Mouse (Mus musculus): ENCODE data around the gene A730049H05Rik. TPM values are rescaled to one million over a fixed set of nuclear protein-coding genes. Genes with fewer than 3 reads are reported as not detected.

The A730049H05Rik gene
- polyA plus RNA-seq, 1 experiment from 2014 or later, result 0.08 TPM

GRCm38 (mm10) chr6:92831106-92831505 is 14.8 kb downstream of the A730049H05Rik start:
- Histone ChIP-seq H3K27ac (no peak overlapping the region), H3K9me3 (replicated peaks) (no peaks in the 10 kb centered on the region), H3K4me2 (no peak overlapping the region), H3K4me3 (no peak overlapping the region), H3K9ac (no peak overlapping the region), H3K4me1 (no peaks in the 10 kb centered on the region), H3K36me3 (no peaks in the 10 kb centered on the region), H3K27me3 (replicated peaks) (no peaks in the 10 kb centered on the region)
- 74% methylated on average over 2 of the region's 2 CpGs for WGBS (ENCODE audit: insufficient replicate concordance)
- no peak for ATAC-seq

- Histone ChIP-seq H3K4me3 (no peak overlapping the region), H3K4me2 (no peak overlapping the region), H3K27ac (no peak overlapping the region), H3K27me3 (replicated peaks) (no peaks in the 10 kb centered on the region), H3K36me3 (no peaks in the 10 kb centered on the region), H3K4me1 (no peaks in the 10 kb centered on the region), H3K9me3 (replicated peaks) (no peaks in the 10 kb centered on the region), H3K9ac (no peak overlapping the region)
- 51% methylated on average over 2 of the region's 2 CpGs for WGBS (ENCODE audit: insufficient replicate concordance)
- no peak for ATAC-seq
Measured at GRCm38 (mm10) chr6:92842000-92842399, 25.7 kb downstream of the A730049H05Rik start.

GRCm38 (mm10) chr6:92843474-92843873 is 27.2 kb downstream of the A730049H05Rik start:
- Histone ChIP-seq H3K9ac (no peak overlapping the region), H3K4me2 (no peak overlapping the region), H3K9me3 (replicated peaks) (no peaks in the 10 kb centered on the region), H3K27me3 (replicated peaks) (no peaks in the 10 kb centered on the region), H3K36me3 (no peaks in the 10 kb centered on the region), H3K4me1 (no peaks in the 10 kb centered on the region), H3K4me3 (no peak overlapping the region), H3K27ac (no peak overlapping the region)
- ATAC-seq, result no peak
- WGBS (ENCODE audit: insufficient replicate concordance), result 67% methylated on average over 2 of the region's 2 CpGs

DNA sequence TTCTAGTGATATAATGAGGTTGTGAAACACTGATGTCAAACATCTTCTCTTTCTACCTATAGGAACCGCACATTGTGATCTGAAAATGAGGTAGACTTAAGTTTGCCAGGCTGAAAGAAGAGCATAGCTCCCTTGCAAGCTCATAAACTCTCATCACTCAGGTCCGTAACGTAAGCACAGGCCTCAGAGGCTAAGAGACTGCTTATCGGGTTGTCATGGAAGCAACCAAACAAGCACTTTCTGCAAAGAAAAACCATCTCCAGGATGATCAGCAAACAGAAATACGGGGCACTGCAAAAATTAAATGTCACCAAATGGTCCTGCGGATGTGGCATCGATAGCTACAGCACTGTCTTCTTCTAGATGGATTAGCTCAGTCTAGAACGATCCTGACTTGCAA is 29.6 kb downstream of the A730049H05Rik start:
- H3K9ac ChIP-seq, result no peak overlapping the region
- H3K4me1 ChIP-seq, result no peaks in the 10 kb centered on the region
- 73% methylated on average over 8 of the region's 8 CpGs for WGBS (ENCODE audit: insufficient replicate concordance)
- no peak overlapping the region for H3K4me3 ChIP-seq
- H3K36me3 ChIP-seq, result 0 out of 2 replicates have a peak, but pooled peaks cover 2% of the 10 kb centered on the region
- no peak overlapping the region for H3K4me2 ChIP-seq
- H3K27me3 ChIP-seq (replicated peaks), result no peaks in the 10 kb centered on the region
- no peaks in the 10 kb centered on the region for H3K9me3 ChIP-seq (replicated peaks)
- H3K27ac ChIP-seq, result no peak overlapping the region
- no peak for ATAC-seq

- 52% methylated on average over 4 of the region's 4 CpGs for WGBS (ENCODE audit: insufficient replicate concordance)
- H3K36me3 ChIP-seq, result 0 out of 2 replicates have a peak, but pooled peaks cover 2% of the 10 kb centered on the region
- H3K9me3 ChIP-seq (replicated peaks), result no peaks in the 10 kb centered on the region
- H3K27ac ChIP-seq, result no peak overlapping the region
- no peaks in the 10 kb centered on the region for H3K27me3 ChIP-seq (replicated peaks)
- H3K4me2 ChIP-seq, result no peak overlapping the region
- no peak for ATAC-seq
- no peak overlapping the region for H3K4me3 ChIP-seq
- no peak overlapping the region for H3K9ac ChIP-seq
- no peaks in the 10 kb centered on the region for H3K4me1 ChIP-seq
Measured at GRCm38 (mm10) chr6:92846614-92847013, 30.3 kb downstream of the A730049H05Rik start.

- no peak overlapping the region for H3K27ac ChIP-seq
- no peaks in the 10 kb centered on the region for H3K9me3 ChIP-seq (replicated peaks)
- ATAC-seq, result no peak
- no peak overlapping the region for H3K9ac ChIP-seq
- H3K4me3 ChIP-seq, result no peak overlapping the region
- H3K4me1 ChIP-seq, result no peaks in the 10 kb centered on the region
- no peaks in the 10 kb centered on the region; the same call in 1 of the 2 replicates for H3K27me3 ChIP-seq (replicated peaks)
- H3K4me2 ChIP-seq, result no peak overlapping the region
- WGBS (ENCODE audit: insufficient replicate concordance), result 78% methylated on average over 9 of the region's 9 CpGs
- 0 out of 2 replicates have a peak, but pooled peaks cover 2% of the 10 kb centered on the region for H3K36me3 ChIP-seq
Measured at GRCm38 (mm10) chr6:92849208-92849607, 32.9 kb downstream of the A730049H05Rik start.

GRCm38 (mm10) chr6:92850250-92850649 is 34.0 kb downstream of the A730049H05Rik start:
- Histone ChIP-seq H3K4me2 (no peak overlapping the region), H3K36me3 (0 out of 2 replicates have a peak, but pooled peaks cover 2% of the 10 kb centered on the region), H3K27me3 (replicated peaks) (no peaks in the 10 kb centered on the region; the same call in 1 of the 2 replicates), H3K4me1 (no peaks in the 10 kb centered on the region), H3K9me3 (replicated peaks) (no peaks in the 10 kb centered on the region), H3K27ac (no peak overlapping the region), H3K4me3 (no peak overlapping the region), H3K9ac (no peak overlapping the region)
- 61% methylated on average over 5 of the region's 5 CpGs for WGBS (ENCODE audit: insufficient replicate concordance)
- ATAC-seq, result no peak

DNA sequence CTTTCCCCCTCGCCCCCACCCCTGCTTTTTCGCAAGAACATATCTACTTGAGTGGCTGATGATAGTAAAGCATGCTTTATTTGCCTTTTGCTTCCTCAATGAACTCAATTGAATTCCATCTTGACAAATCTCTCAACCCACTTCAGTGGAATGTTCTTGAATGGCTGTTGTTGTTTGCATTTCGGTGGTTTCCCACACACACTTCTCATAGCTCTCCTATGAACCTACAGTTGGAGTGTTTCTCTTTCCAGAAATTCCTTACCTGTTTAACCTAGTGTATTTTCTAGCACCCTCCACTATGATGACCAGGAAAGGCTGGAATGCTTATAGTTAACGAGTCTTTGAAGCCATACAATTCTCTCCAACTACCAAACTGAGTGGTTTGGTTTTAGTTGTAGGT is 38.6 kb downstream of the A730049H05Rik start:
- ATAC-seq, result no peak
- no peak overlapping the region for H3K4me3 ChIP-seq
- H3K9ac ChIP-seq, result no peak overlapping the region
- no peak overlapping the region for H3K27ac ChIP-seq
- no peaks in the 10 kb centered on the region for H3K9me3 ChIP-seq (replicated peaks)
- WGBS (ENCODE audit: insufficient replicate concordance), result 63% methylated on average over 4 of the region's 4 CpGs
- H3K4me2 ChIP-seq, result no peak overlapping the region
- no peaks in the 10 kb centered on the region for H3K36me3 ChIP-seq
- H3K4me1 ChIP-seq, result no peaks in the 10 kb centered on the region
- no peaks in the 10 kb centered on the region; the same call in 1 of the 2 replicates for H3K27me3 ChIP-seq (replicated peaks)

DNA sequence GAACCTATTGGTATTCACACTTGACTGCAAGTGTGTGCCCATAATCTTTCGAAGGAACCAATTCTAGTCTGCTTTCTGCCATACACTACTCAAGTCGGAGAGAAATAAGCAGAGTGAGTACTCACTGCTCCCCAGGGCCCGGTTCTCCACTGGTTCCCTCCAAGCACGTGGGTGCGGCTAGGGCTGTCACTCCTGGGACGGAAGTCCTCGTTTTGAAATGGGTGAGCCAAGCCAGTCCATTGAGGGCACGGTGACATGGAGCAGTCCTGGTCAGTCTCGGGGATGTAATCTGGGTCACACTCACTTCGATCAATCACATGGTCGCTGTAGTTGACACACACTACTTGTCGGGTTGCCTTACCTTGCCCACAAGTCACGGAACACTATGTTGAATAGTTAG is 41.5 kb downstream of the A730049H05Rik start:
- no peaks in the 10 kb centered on the region for H3K9me3 ChIP-seq (replicated peaks)
- 79% methylated on average over 13 of the region's 13 CpGs for whole genome bisulfite sequencing (ENCODE audit: insufficient replicate concordance)

DNA sequence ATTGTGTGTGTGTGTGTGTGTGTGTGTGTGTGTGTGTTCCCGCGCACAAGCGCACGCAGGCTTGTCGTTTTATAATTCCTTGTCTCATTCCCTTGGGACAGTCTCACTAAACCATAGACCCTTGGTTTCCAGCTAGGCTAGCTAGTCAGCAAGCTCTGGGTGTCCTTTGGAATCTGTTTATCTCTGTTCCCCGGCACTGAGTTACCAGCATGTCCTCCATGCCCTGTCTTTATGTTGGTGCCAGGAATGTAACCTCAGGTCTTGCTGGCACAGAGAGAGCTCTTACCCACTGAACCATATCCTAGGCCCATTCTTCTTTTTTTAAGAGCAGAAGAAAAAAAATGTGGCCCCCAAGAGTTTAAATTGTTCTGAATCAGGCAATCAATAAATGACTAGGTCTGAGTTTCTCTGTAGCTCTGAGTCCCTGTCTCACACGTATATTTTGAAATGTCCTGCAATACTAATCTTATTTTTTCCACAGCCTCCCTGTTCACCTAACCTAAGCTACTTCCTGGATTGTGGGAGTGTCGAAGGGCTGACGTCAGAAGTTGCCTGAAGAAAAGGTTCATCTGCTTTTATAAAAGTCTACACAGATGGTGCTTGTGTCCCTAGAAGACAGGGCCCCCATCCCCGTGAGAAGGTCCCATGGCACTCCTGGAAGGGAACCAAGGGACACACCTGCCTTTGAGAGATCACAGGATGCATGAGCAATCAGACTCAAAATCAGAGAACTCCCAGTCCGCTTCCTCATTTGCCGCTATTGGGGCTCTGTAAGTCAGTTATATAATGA is 42.6 kb downstream of the A730049H05Rik start:
- Histone ChIP-seq H3K36me3 (peaks cover 5% of the 10 kb centered on the region; the same call in 1 of the 2 replicates), H3K9me3 (replicated peaks) (no peaks in the 10 kb centered on the region), H3K4me1 (no peaks in the 10 kb centered on the region), H3K4me2 (no peak overlapping the region), H3K9ac (no peak overlapping the region), H3K27me3 (replicated peaks) (no peaks in the 10 kb centered on the region; the same call in 1 of the 2 replicates), H3K4me3 (no peak overlapping the region), H3K27ac (no peak overlapping the region)
- 77% methylated on average over 12 of the region's 12 CpGs for WGBS (ENCODE audit: insufficient replicate concordance)
- ATAC-seq, result no peak

More for the DNA sequence above, 41.5 kb downstream of the A730049H05Rik start:
- no peak overlapping the region for H3K4me2 ChIP-seq
- H3K36me3 ChIP-seq, result peaks cover 3% of the 10 kb centered on the region; the same call in 1 of the 2 replicates
- no peaks in the 10 kb centered on the region for H3K4me1 ChIP-seq
- ATAC-seq, result no peak
- no peak overlapping the region for H3K9ac ChIP-seq
- no peak overlapping the region for H3K4me3 ChIP-seq
- no peak overlapping the region for H3K27ac ChIP-seq
- no peaks in the 10 kb centered on the region; the same call in 1 of the 2 replicates for H3K27me3 ChIP-seq (replicated peaks)

DNA sequence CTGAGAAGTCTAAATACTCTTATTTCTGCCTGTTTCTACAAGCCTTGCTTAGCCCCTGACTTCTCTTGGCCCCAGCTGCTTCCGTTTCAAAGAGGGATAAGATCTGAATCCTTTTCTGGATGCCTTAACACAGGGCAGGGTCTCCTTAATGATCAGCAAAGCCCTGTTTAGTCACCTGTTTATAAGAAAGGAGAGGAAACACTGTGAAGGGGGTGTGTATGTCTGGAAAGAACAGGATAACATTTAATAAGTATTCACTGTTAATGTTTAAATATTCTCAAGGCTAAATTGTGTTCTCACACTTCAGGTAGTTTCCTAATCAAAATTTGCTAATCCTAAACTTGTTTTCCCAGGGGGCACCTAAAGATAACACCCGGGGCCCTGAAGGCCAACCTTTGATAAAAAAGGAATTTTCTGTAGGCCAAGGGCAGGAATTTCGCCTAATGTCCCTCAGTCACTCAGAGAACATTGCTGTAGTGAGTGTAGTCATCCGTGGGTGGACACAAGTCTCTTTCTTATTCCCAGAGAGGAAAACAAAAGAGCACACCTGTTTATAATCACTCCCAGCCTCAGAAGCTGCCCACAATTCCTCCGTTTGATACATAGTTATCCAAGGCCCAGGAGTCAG is 44.1 kb downstream of the A730049H05Rik start:
- peaks cover 5% of the 10 kb centered on the region; the same call in 1 of the 2 replicates for H3K36me3 ChIP-seq
- WGBS (ENCODE audit: insufficient replicate concordance), result 49% methylated on average over 5 of the region's 5 CpGs
- no peaks in the 10 kb centered on the region for H3K27me3 ChIP-seq (replicated peaks)
- no peaks in the 10 kb centered on the region for H3K4me1 ChIP-seq
- H3K4me2 ChIP-seq, result no peak overlapping the region
- H3K4me3 ChIP-seq, result no peak overlapping the region
- no peak for ATAC-seq
- no peaks in the 10 kb centered on the region for H3K9me3 ChIP-seq (replicated peaks)
- no peak overlapping the region for H3K9ac ChIP-seq
- H3K27ac ChIP-seq, result no peak overlapping the region

DNA sequence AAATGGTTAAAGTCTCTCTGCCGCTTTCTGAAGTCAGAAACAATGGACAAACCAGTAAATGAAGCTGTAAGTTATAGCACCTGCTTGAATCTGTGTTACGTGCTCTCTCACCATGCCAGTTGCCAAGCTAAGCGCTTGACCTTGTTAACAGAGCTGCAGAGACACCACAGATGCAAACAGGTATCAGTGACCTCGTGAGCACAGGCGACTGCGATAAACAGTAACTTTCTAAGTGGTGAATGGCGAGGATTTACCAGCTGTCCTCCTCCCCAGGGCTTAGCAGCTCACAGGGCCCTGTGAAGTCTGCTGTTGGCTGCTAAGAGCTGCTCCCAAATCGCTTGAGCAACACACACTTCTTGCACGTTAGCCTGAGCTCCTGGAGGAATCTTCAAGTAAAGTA is 46.3 kb downstream of the A730049H05Rik start:
- Histone ChIP-seq H3K27ac (no peak overlapping the region), H3K4me3 (no peak overlapping the region), H3K36me3 (peaks cover 5% of the 10 kb centered on the region; the same call in 1 of the 2 replicates), H3K4me1 (no peaks in the 10 kb centered on the region), H3K27me3 (replicated peaks) (no peaks in the 10 kb centered on the region), H3K4me2 (no peak overlapping the region), H3K9me3 (replicated peaks) (no peaks in the 10 kb centered on the region), H3K9ac (no peak overlapping the region)
- WGBS (ENCODE audit: insufficient replicate concordance), result 61% methylated on average over 9 of the region's 9 CpGs
- ATAC-seq, result no peak

Data from liver, embryonic 12.5 days (tissue).